Mouse (Mus musculus): ENCODE results near the gene Ascc2. TPM values are rescaled to one million over a fixed set of nuclear protein-coding genes. Genes with fewer than 3 reads are reported as not detected.

The Ascc2 gene
- polyA plus RNA-seq (2012; rRNA removed), result 54.5 and 57.4 TPM in 2 replicates

GRCm38 (mm10) chr11:4637534-4638234 is at the start of gene Ascc2:
Gene Ascc2, plus strand, starts transcription at chr11:4637747.
- H3K36me3 ChIP-seq (ENCODE audit: control insufficient read depth, insufficient read depth, low read length), result no peaks in the 10 kb centered on the region; the same call in 1 of the 2 replicates
- H3K27ac ChIP-seq (ENCODE audit: control insufficient read depth, insufficient read depth, low read depth, low read length), result peak within 1 kb of the TSS; percentile 82
- no peaks in the 10 kb centered on the region for H3K27me3 ChIP-seq (ENCODE audit: control insufficient read depth, insufficient read depth, low read length)
- H3K4me1 ChIP-seq (ENCODE audit: control insufficient read depth, insufficient read depth, low read length), result peaks cover 5% of the 10 kb centered on the region
- H3K4me3 ChIP-seq (ENCODE audit: control insufficient read depth, low read depth, low read length), result peak within 1 kb of the TSS; percentile 92
- TF ChIP-seq POLR2A (IDR thresholded peaks at IDR 0.05; ENCODE audit: control insufficient read depth, low read depth, low read length) (peak; percentile 73), CTCF (IDR thresholded peaks at IDR 0.05; ENCODE audit: control insufficient read depth, insufficient read depth, insufficient replicate concordance, low read depth, low read length) (no peak)

GRCm38 (mm10) chr11:4591811-4592210 is 45.7 kb upstream of the Ascc2 start:
- no peaks in the 10 kb centered on the region for H3K27me3 ChIP-seq (ENCODE audit: control insufficient read depth, insufficient read depth, low read length)
- no peak overlapping the region for H3K4me3 ChIP-seq (ENCODE audit: control insufficient read depth, low read depth, low read length)
- H3K36me3 ChIP-seq (ENCODE audit: control insufficient read depth, insufficient read depth, low read length), result no peaks in the 10 kb centered on the region
- H3K4me1 ChIP-seq (ENCODE audit: control insufficient read depth, insufficient read depth, low read length), result peaks cover 3% of the 10 kb centered on the region; the same call in 1 of the 2 replicates
- H3K27ac ChIP-seq (ENCODE audit: control insufficient read depth, insufficient read depth, low read depth, low read length), result no peak overlapping the region
- TF ChIP-seq POLR2A (IDR thresholded peaks at IDR 0.05; ENCODE audit: control insufficient read depth, low read depth, low read length) (no peak), CTCF (IDR thresholded peaks at IDR 0.05; ENCODE audit: control insufficient read depth, insufficient read depth, insufficient replicate concordance, low read depth, low read length) (no peak)

- H3K27ac ChIP-seq (ENCODE audit: control insufficient read depth, insufficient read depth, low read depth, low read length), result no peak overlapping the region
- peak overlapping the region; percentile 17; the same call in 1 of the 2 replicates for H3K4me3 ChIP-seq (ENCODE audit: control insufficient read depth, low read depth, low read length)
- TF ChIP-seq POLR2A (IDR thresholded peaks at IDR 0.05; ENCODE audit: control insufficient read depth, low read depth, low read length), result no peak
- TF ChIP-seq CTCF (IDR thresholded peaks at IDR 0.05; ENCODE audit: control insufficient read depth, insufficient read depth, insufficient replicate concordance, low read depth, low read length), result no peak
- peaks cover 3% of the 10 kb centered on the region; the same call in 1 of the 2 replicates for H3K4me1 ChIP-seq (ENCODE audit: control insufficient read depth, insufficient read depth, low read length)
- no peaks in the 10 kb centered on the region for H3K36me3 ChIP-seq (ENCODE audit: control insufficient read depth, insufficient read depth, low read length)
- no peaks in the 10 kb centered on the region for H3K27me3 ChIP-seq (ENCODE audit: control insufficient read depth, insufficient read depth, low read length)
Observed at GRCm38 (mm10) chr11:4593491-4593848, 44.1 kb upstream of the Ascc2 start.

GRCm38 (mm10) chr11:4593849-4594607 is 43.5 kb upstream of the Ascc2 start:
- no peaks in the 10 kb centered on the region for H3K27me3 ChIP-seq (ENCODE audit: control insufficient read depth, insufficient read depth, low read length)
- peaks cover 3% of the 10 kb centered on the region; the same call in 1 of the 2 replicates for H3K4me1 ChIP-seq (ENCODE audit: control insufficient read depth, insufficient read depth, low read length)
- H3K36me3 ChIP-seq (ENCODE audit: control insufficient read depth, insufficient read depth, low read length), result no peaks in the 10 kb centered on the region
- peak overlapping the region; percentile 99 for H3K4me3 ChIP-seq (ENCODE audit: control insufficient read depth, low read depth, low read length)
- TF ChIP-seq POLR2A (IDR thresholded peaks at IDR 0.05; ENCODE audit: control insufficient read depth, low read depth, low read length) (no peak), CTCF (IDR thresholded peaks at IDR 0.05; ENCODE audit: control insufficient read depth, insufficient read depth, insufficient replicate concordance, low read depth, low read length) (no peak)
- H3K27ac ChIP-seq (ENCODE audit: control insufficient read depth, insufficient read depth, low read depth, low read length), result peak overlapping the region; percentile 87

- Histone ChIP-seq H3K27me3 (ENCODE audit: control insufficient read depth, insufficient read depth, low read length) (no peaks in the 10 kb centered on the region), H3K4me3 (ENCODE audit: control insufficient read depth, low read depth, low read length) (peak within 1 kb of the TSS; percentile 99), H3K36me3 (ENCODE audit: control insufficient read depth, insufficient read depth, low read length) (no peaks in the 10 kb centered on the region), H3K4me1 (ENCODE audit: control insufficient read depth, insufficient read depth, low read length) (peaks cover 3% of the 10 kb centered on the region; the same call in 1 of the 2 replicates), H3K27ac (ENCODE audit: control insufficient read depth, insufficient read depth, low read depth, low read length) (peak within 1 kb of the TSS; percentile 87)
- TF ChIP-seq CTCF (IDR thresholded peaks at IDR 0.05; ENCODE audit: control insufficient read depth, insufficient read depth, insufficient replicate concordance, low read depth, low read length) (no peak), POLR2A (IDR thresholded peaks at IDR 0.05; ENCODE audit: control insufficient read depth, low read depth, low read length) (peak; percentile 80)
Observed at GRCm38 (mm10) chr11:4594608-4595500, 42.7 kb upstream of the Ascc2 start, which contains the start of gene Mtmr3. Gene Mtmr3, minus strand, starts transcription at chr11:4594863.

- Histone ChIP-seq H3K4me1 (ENCODE audit: control insufficient read depth, insufficient read depth, low read length) (peaks cover 3% of the 10 kb centered on the region; the same call in 1 of the 2 replicates), H3K27me3 (ENCODE audit: control insufficient read depth, insufficient read depth, low read length) (no peaks in the 10 kb centered on the region), H3K4me3 (ENCODE audit: control insufficient read depth, low read depth, low read length) (no peak overlapping the region), H3K36me3 (ENCODE audit: control insufficient read depth, insufficient read depth, low read length) (no peaks in the 10 kb centered on the region), H3K27ac (ENCODE audit: control insufficient read depth, insufficient read depth, low read depth, low read length) (no peak overlapping the region)
- no peak for TF ChIP-seq CTCF (IDR thresholded peaks at IDR 0.05; ENCODE audit: control insufficient read depth, insufficient read depth, insufficient replicate concordance, low read depth, low read length)
- no peak for TF ChIP-seq POLR2A (IDR thresholded peaks at IDR 0.05; ENCODE audit: control insufficient read depth, low read depth, low read length)
Observed at GRCm38 (mm10) chr11:4598411-4598810, 39.1 kb upstream of the Ascc2 start.
